Mouse (Mus musculus): ENCODE results near the gene S1pr2. TPM values are rescaled to one million over a fixed set of nuclear protein-coding genes. Genes with fewer than 3 reads are reported as not detected.
"Not testable (repeated sequence)": the region's sequence is repeated elsewhere in the genome, so short reads cannot be mapped to it uniquely, and the experiment has no call there.

S1pr2 gene
- polyA plus RNA-seq, 1 experiment from 2014 or later: 63.5 TPM

DNA sequence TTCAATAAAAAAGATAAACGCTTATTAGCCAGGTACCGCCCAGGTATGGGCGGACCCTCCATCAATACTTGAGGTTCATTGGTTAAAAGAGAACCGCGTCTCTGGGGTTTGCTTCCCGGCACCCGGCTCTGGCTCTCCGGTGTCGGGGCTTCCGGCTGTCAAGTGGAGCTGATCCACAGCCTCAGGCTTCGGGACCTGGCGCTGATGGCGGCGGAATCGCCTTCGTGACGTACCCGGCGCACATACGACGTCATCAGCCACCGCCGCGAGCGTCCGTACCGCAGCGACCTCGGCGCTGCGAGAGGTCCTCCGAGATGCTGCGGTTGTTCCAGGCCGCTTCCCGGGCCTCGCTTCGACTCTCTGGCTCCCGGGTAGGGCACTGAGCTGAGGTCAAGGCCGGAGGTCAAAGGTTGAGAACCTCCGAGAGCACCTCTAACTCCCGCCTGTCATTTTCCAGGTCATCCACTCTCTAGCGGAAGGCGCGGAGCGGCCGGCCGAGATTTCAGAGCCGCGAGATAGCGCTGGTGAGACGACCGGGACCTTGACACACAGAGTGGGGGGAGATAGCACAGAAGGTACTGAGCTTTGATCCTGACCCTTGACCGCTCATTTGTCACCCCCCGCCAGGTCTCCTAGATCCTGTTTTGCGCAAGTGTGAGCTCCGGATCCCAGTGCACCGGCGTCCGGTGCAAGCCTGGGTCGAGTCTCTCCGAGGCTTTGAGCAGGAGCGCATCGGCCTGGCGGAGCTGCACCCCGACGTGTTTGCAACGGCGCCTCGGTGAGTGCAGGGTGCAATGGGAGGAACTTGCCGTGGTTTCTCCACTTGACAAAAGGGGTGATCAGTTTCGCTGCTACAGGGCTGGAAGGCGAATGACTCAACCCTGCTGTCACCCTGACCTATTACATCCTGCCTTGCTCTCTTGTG lies 26.3 kb upstream of the S1pr2 start, which contains the start of gene Mrpl4:
TSS of gene Mrpl4 (plus strand) at position 112 of the 925 bp plus-strand sequence.
- peak within 1 kb of the TSS; percentile 77 for H3K4me2 ChIP-seq (ENCODE audit: low read depth, low read length)
- H3K9ac ChIP-seq (ENCODE audit: low read length): peak within 1 kb of the TSS; percentile 89
- no peaks in the 10 kb centered on the region for H3K27me3 ChIP-seq (ENCODE audit: control insufficient read depth, insufficient read depth, low read depth, low read length)
- peaks cover 11% of the 10 kb centered on the region for H3K4me1 ChIP-seq (replicated peaks; ENCODE audit: control insufficient read depth, insufficient read depth, low read length)
- H3K27ac ChIP-seq (ENCODE audit: low read length): peak within 1 kb of the TSS; percentile 84
- H3K36me3 ChIP-seq (ENCODE audit: control insufficient read depth, insufficient read depth, low read length): peaks cover 22% of the 10 kb centered on the region
- ATAC-seq (ENCODE audit: low read depth): peak; percentile 84
- H3K4me3 ChIP-seq (ENCODE audit: low read length): peak within 1 kb of the TSS; percentile 91
- H3K9me3 ChIP-seq (ENCODE audit: control insufficient read depth, low read length): no peaks in the 10 kb centered on the region
- under 1% methylated on average over 72 of the region's 72 CpGs for WGBS

- WGBS: 7% methylated on average over 7 of the region's 7 CpGs
- H3K4me3 ChIP-seq (ENCODE audit: low read length): peak overlapping the region; percentile 91
- ATAC-seq (ENCODE audit: low read depth): peak; percentile 9; the same call in 1 of the 2 replicates
These were observed 25.7 kb upstream of the S1pr2 start for GRCm38 (mm10) chr9:21002270-21002626.

DNA sequence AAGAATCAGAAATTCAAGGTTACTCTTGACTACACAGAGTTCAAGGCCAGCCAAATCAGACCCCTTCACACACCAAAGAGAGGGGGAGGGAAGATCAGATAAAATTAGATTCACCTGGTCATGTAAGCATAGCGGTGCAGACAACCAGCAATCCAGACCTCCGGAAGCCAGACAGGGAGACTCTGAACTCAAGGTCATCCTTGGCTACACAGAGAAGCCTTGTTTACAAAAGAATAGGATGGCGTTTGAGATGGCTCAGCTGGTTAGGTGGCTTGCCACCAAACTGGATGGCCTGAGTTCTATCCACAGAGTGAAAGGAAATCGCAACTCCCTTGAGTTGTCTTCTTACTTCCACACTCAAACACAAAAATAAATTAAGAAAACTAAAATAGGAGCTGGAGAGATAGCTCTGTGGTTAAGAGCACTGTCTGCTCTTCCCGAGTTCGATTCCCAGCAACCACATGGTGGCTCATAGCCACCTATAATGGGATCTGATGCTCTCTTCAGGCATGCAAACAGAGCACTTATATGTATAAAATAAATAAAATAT lies 25.1 kb upstream of the S1pr2 start:
- no peaks in the 10 kb centered on the region for H3K27me3 ChIP-seq (ENCODE audit: control insufficient read depth, insufficient read depth, low read depth, low read length)
- H3K4me1 ChIP-seq (replicated peaks; ENCODE audit: control insufficient read depth, insufficient read depth, low read length): peaks cover 11% of the 10 kb centered on the region
- no peak for ATAC-seq (ENCODE audit: low read depth)
- 43% methylated on average over 6 of the region's 6 CpGs for WGBS
- H3K4me2 ChIP-seq (ENCODE audit: low read depth, low read length): no peak overlapping the region
- H3K9ac ChIP-seq (ENCODE audit: low read length): no peak overlapping the region
- no peak overlapping the region for H3K4me3 ChIP-seq (ENCODE audit: low read length)
- H3K27ac ChIP-seq (ENCODE audit: low read length): no peak overlapping the region
- H3K9me3 ChIP-seq (ENCODE audit: control insufficient read depth, low read length): no peaks in the 10 kb centered on the region
- peaks cover 12% of the 10 kb centered on the region for H3K36me3 ChIP-seq (ENCODE audit: control insufficient read depth, insufficient read depth, low read length)

More at GRCm38 (mm10) chr9:21002270-21002626, 25.7 kb upstream of the S1pr2 start:
- peak overlapping the region; percentile 89 for H3K9ac ChIP-seq (ENCODE audit: low read length)
- H3K4me2 ChIP-seq (ENCODE audit: low read depth, low read length): peak overlapping the region; percentile 77
- peaks cover 15% of the 10 kb centered on the region for H3K36me3 ChIP-seq (ENCODE audit: control insufficient read depth, insufficient read depth, low read length)
- peaks cover 11% of the 10 kb centered on the region for H3K4me1 ChIP-seq (replicated peaks; ENCODE audit: control insufficient read depth, insufficient read depth, low read length)
- H3K9me3 ChIP-seq (ENCODE audit: control insufficient read depth, low read length): no peaks in the 10 kb centered on the region
- no peaks in the 10 kb centered on the region for H3K27me3 ChIP-seq (ENCODE audit: control insufficient read depth, insufficient read depth, low read depth, low read length)
- peak overlapping the region; percentile 84 for H3K27ac ChIP-seq (ENCODE audit: low read length)

- H3K4me3 ChIP-seq (ENCODE audit: low read length): no peak overlapping the region
- no peaks in the 10 kb centered on the region for H3K27me3 ChIP-seq (ENCODE audit: control insufficient read depth, insufficient read depth, low read depth, low read length)
- H3K36me3 ChIP-seq (ENCODE audit: control insufficient read depth, insufficient read depth, low read length): peaks cover 5% of the 10 kb centered on the region
- no peak for ATAC-seq (ENCODE audit: low read depth)
- no peak overlapping the region for H3K27ac ChIP-seq (ENCODE audit: low read length)
- H3K4me1 ChIP-seq (replicated peaks; ENCODE audit: control insufficient read depth, insufficient read depth, low read length): peaks cover 11% of the 10 kb centered on the region
- no peaks in the 10 kb centered on the region for H3K9me3 ChIP-seq (ENCODE audit: control insufficient read depth, low read length)
- H3K4me2 ChIP-seq (ENCODE audit: low read depth, low read length): no peak overlapping the region
- 0 out of 2 replicates have a peak overlapping the region, but pooled peaks have one; percentile 2 for H3K9ac ChIP-seq (ENCODE audit: low read length)
These were observed 24.2 kb upstream of the S1pr2 start for GRCm38 (mm10) chr9:21000811-21001210.

DNA sequence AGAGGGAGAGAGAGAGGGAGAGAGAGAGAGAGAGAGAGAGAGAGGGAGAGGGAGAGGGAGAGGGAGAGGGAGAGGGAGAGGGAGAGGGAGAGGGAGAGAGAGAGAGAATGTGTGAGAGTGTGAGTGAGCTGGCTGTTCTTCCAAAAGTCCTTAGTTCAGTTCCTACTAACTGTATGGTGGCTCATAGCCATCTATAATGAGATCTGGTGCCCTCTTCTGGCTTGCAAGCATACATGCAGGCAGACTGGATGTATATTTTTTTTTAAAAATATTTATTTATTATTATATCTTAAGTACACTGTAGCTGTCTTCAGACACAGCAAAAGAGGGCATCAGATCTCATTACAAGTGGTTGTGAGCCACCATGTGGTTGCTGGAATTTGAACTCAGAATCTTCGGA lies 21.8 kb upstream of the S1pr2 start:
- H3K4me1 ChIP-seq (replicated peaks; ENCODE audit: control insufficient read depth, insufficient read depth, low read length): peaks cover 16% of the 10 kb centered on the region
- 63% methylated on average over 1 of the region's 1 CpGs for WGBS
- H3K4me3 ChIP-seq (ENCODE audit: low read length); H3K27ac ChIP-seq (ENCODE audit: low read length); H3K36me3 ChIP-seq (ENCODE audit: control insufficient read depth, insufficient read depth, low read length); H3K4me2 ChIP-seq (ENCODE audit: low read depth, low read length); H3K9me3 ChIP-seq (ENCODE audit: control insufficient read depth, low read length); H3K27me3 ChIP-seq (ENCODE audit: control insufficient read depth, insufficient read depth, low read depth, low read length); ATAC-seq (ENCODE audit: low read depth); H3K9ac ChIP-seq (ENCODE audit: low read length): not testable (repeated sequence)

- no peak for ATAC-seq (ENCODE audit: low read depth)
- peaks cover 18% of the 10 kb centered on the region for H3K4me1 ChIP-seq (replicated peaks; ENCODE audit: control insufficient read depth, insufficient read depth, low read length)
- H3K4me2 ChIP-seq (ENCODE audit: low read depth, low read length): no peak overlapping the region
- no peak overlapping the region for H3K27ac ChIP-seq (ENCODE audit: low read length)
- no peaks in the 10 kb centered on the region for H3K27me3 ChIP-seq (ENCODE audit: control insufficient read depth, insufficient read depth, low read depth, low read length)
- no peak overlapping the region for H3K4me3 ChIP-seq (ENCODE audit: low read length)
- no peaks in the 10 kb centered on the region for H3K36me3 ChIP-seq (ENCODE audit: control insufficient read depth, insufficient read depth, low read length)
- no peaks in the 10 kb centered on the region for H3K9me3 ChIP-seq (ENCODE audit: control insufficient read depth, low read length)
- H3K9ac ChIP-seq (ENCODE audit: low read length): no peak overlapping the region
- 79% methylated on average over 8 of the region's 8 CpGs for WGBS
These were observed 20.5 kb upstream of the S1pr2 start for GRCm38 (mm10) chr9:20997065-20997464.

GRCm38 (mm10) chr9:20995069-20995468 lies 18.5 kb upstream of the S1pr2 start:
- Histone ChIP-seq H3K27me3 (ENCODE audit: control insufficient read depth, insufficient read depth, low read depth, low read length) (no peaks in the 10 kb centered on the region), H3K9ac (ENCODE audit: low read length) (no peak overlapping the region), H3K4me3 (ENCODE audit: low read length) (no peak overlapping the region), H3K9me3 (ENCODE audit: control insufficient read depth, low read length) (no peaks in the 10 kb centered on the region), H3K27ac (ENCODE audit: low read length) (no peak overlapping the region), H3K4me1 (replicated peaks; ENCODE audit: control insufficient read depth, insufficient read depth, low read length) (peaks cover 27% of the 10 kb centered on the region), H3K4me2 (ENCODE audit: low read depth, low read length) (no peak overlapping the region), H3K36me3 (ENCODE audit: control insufficient read depth, insufficient read depth, low read length) (no peaks in the 10 kb centered on the region)
- no peak for ATAC-seq (ENCODE audit: low read depth)
- WGBS: 57% methylated on average over 3 of the region's 3 CpGs

DNA sequence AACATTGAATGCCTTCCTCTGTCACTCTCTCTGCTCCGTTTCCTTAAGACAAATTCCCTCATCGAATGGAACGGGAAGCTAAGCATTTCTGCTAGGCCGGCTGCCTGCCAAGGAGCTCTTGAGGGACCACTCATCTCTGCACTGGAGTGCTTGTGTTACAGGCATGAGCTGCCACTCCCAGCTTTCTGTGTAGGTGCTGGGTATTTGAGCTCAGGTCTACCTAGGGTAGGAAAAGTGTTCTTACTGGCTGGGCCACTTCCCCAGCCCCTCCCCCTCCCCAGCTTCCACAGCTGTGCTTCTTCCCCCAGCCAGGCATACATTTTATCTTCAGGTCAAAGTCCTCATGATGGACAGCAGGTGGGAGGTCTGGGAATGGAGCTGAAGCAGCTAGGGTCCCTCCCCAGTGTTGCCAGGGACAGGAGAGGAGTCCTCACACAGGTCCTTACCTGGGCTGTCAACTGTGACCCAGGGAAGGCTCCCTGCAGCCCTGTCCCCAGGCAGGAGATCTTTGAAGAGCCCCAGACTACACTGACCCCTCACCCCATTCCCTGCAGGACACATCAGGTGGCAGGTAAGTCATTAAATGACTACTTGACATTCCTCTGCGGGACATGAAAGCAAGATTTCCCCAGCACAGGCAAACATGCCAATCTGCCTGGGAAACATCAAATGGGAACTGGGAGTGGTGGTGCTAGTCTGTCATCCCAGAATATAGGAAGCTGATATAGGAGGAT lies 16.8 kb upstream of the S1pr2 start:
- ATAC-seq (ENCODE audit: low read depth): peak; percentile 91
- WGBS: 28% methylated on average over 5 of the region's 5 CpGs
- H3K27ac ChIP-seq (ENCODE audit: low read length): peak overlapping the region; percentile 92
- H3K36me3 ChIP-seq (ENCODE audit: control insufficient read depth, insufficient read depth, low read length): no peaks in the 10 kb centered on the region
- H3K27me3 ChIP-seq (ENCODE audit: control insufficient read depth, insufficient read depth, low read depth, low read length): no peaks in the 10 kb centered on the region
- no peaks in the 10 kb centered on the region for H3K9me3 ChIP-seq (ENCODE audit: control insufficient read depth, low read length)
- H3K9ac ChIP-seq (ENCODE audit: low read length): no peak overlapping the region
- H3K4me3 ChIP-seq (ENCODE audit: low read length): no peak overlapping the region
- H3K4me1 ChIP-seq (replicated peaks; ENCODE audit: control insufficient read depth, insufficient read depth, low read length): peaks cover 37% of the 10 kb centered on the region
- peak overlapping the region; percentile 30; the same call in 1 of the 2 replicates for H3K4me2 ChIP-seq (ENCODE audit: low read depth, low read length)

DNA sequence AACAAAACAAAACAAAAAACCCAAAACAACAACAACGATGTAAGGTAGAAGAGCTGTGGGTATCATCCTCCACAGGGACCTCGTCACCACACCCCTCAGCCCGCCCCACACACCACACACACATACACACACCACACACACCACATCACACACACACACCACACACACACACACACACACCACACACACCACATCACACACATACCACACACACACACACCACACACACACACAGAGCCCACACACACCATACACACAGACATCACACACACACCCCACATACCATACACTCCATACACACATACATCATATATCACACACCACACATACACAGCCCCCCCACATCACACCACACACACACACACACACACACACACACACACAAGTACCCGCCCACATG lies 15.0 kb upstream of the S1pr2 start:
- Histone ChIP-seq H3K27me3 (ENCODE audit: control insufficient read depth, insufficient read depth, low read depth, low read length) (no peaks in the 10 kb centered on the region), H3K27ac (ENCODE audit: low read length) (peak overlapping the region; percentile 83; the same call in 1 of the 2 replicates)

More for the DNA sequence above, 15.0 kb upstream of the S1pr2 start:
- Histone ChIP-seq H3K9ac (ENCODE audit: low read length) (no peak overlapping the region), H3K9me3 (ENCODE audit: control insufficient read depth, low read length) (no peaks in the 10 kb centered on the region), H3K4me1 (replicated peaks; ENCODE audit: control insufficient read depth, insufficient read depth, low read length) (peaks cover 51% of the 10 kb centered on the region), H3K36me3 (ENCODE audit: control insufficient read depth, insufficient read depth, low read length) (no peaks in the 10 kb centered on the region), H3K4me2 (ENCODE audit: low read depth, low read length) (no peak overlapping the region), H3K4me3 (ENCODE audit: low read length) (no peak overlapping the region)
- 86% methylated on average over 4 of the region's 4 CpGs for WGBS
- no peak for ATAC-seq (ENCODE audit: low read depth)

Data from lung, embryonic 16.5 days (tissue).